26 mouse cellular contexts compared by ENCODE assay signal in the genomic region with DNA sequence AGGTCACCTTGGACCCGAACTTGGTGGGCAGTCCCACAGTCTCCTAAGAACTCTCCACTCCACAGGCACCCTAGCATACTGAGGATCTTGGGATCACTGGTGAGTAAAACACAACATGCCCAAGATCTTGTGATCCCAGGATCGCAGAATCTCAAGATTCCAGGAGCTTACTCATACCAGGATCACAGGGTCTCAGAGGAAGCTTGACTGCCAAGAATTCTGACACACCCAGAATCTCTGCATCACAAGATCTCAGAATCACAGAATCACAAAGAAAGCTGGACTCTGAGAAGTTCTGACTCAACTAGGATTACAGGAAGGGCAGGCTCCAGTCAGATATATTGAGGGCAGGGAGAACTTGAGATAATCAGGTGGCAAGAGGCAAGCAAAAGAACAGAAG. TPM values are rescaled to one million over a fixed set of nuclear protein-coding genes. Genes with fewer than 3 reads are reported as not detected.
"Had no signal": no experiment of that assay in that cellular context is flagged by ENCODE, and none has a peak within 500 bp of the region (broad histone marks: within the 10 kb centered on the region; RNA-seq: fewer than 3 reads in every experiment).

No protein-coding gene starts in this region.

- DNase-seq: gastrocnemius, postnatal 14 days; gastrocnemius, postnatal 36 days; heart, adult 11 months; heart, adult 2 months; heart, postnatal 14 days; heart, postnatal 36 days; kidney, adult 11 months; kidney, adult 2 months; kidney, adult 9 months; kidney, postnatal 14 days; kidney, postnatal 36 days; layer of hippocampus, adult 9-11 months; layer of hippocampus, postnatal 36 days; liver; liver, embryonic 13.5 days; liver, postnatal 0 days had no signal

RNA-seq across cellular contexts. Expression of a gene that starts 39.0 kb away (rescaled TPM):
- total RNA-seq: gastrocnemius, adult 18-20 months; gastrocnemius, adult 8-10 months; gastrocnemius, postnatal 14 days; gastrocnemius, postnatal 36 days; heart, adult 2 months; heart, postnatal 14 days; heart, postnatal 36 days; hematopoietic stem cell, adult 5-6 weeks; hindbrain, postnatal 0 days; layer of hippocampus, adult 2 months; layer of hippocampus, postnatal 14 days; layer of hippocampus, postnatal 36 days; left cerebral cortex, adult 18-20 months; left cerebral cortex, adult 8-10 months; left cerebral cortex, postnatal 10 days; left cerebral cortex, postnatal 25 days had no signal

RNA-seq across cellular contexts. Expression of a gene that starts 55.3 kb away (rescaled TPM):
- total RNA-seq: gastrocnemius, adult 18-20 months; gastrocnemius, adult 8-10 months; gastrocnemius, postnatal 14 days; gastrocnemius, postnatal 36 days; heart, adult 2 months; heart, postnatal 14 days; heart, postnatal 36 days; hematopoietic stem cell, adult 5-6 weeks; hindbrain, postnatal 0 days; layer of hippocampus, adult 2 months; layer of hippocampus, postnatal 14 days; layer of hippocampus, postnatal 36 days; left cerebral cortex, adult 18-20 months; left cerebral cortex, postnatal 10 days; left cerebral cortex, postnatal 25 days had no signal
